Mouse (Mus musculus) embryonic facial prominence, embryonic 10.5 days (tissue): ENCODE measurements around the gene Stx19. TPM values are rescaled to one million over a fixed set of nuclear protein-coding genes. Genes with fewer than 3 reads are reported as not detected.
A peak's percentile ranks its signal among the peaks of the same experiment; 100 is the strongest.

Experiments
- DNase-seq: peaks from one replicate; pipeline ENCODE4 v3.0.0-alpha.2; 2017; ENCODE audit warnings: low spot score
- H3K27ac ChIP-seq: fragments of 300-500 bp; sonication (generic); replicated peaks from 2 replicates; pipeline ENCODE4 v1.5.1; 2016; ENCODE audit warnings: mild to moderate bottlenecking
- H3K27me3 ChIP-seq: fragments of 300-500 bp; sonication (generic); replicated peaks from 2 replicates; pipeline ENCODE4 v1.6.1; 2016; ENCODE audit warnings: low read depth, mild to moderate bottlenecking; ENCODE audit not compliant: poor library complexity, severe bottlenecking
- H3K36me3 ChIP-seq: fragments of 300-500 bp; sonication (generic); replicated peaks from 2 replicates; pipeline ENCODE4 v1.6.1; 2016; ENCODE audit warnings: mild to moderate bottlenecking, moderate library complexity
- H3K4me1 ChIP-seq: fragments of 300-500 bp; sonication (generic); 2 replicates; pipeline ENCODE4 v1.6.1; 2016
- H3K4me3 ChIP-seq: fragments of 300-500 bp; sonication (generic); 2 replicates; pipeline ENCODE4 v1.5.1; 2016; ENCODE audit warnings: mild to moderate bottlenecking, moderate library complexity
- H3K9me3 ChIP-seq: fragments of 300-500 bp; sonication (generic); 2 replicates; pipeline ENCODE4 v1.6.1; 2016; ENCODE audit warnings: mild to moderate bottlenecking
- WGBS: fragments of 180-500 bp; shearing (Covaris S2); methylation state at CpG from one replicate; pipeline ENCODE4 v1.1.7; 2016; 5-methylcytosine and 5-hydroxymethylcytosine counted together
- polyA plus RNA-seq: library from polyadenylated mRNA; unstranded; fragments of >200 nt; fragmentation: Nextera tagmentation; extraction: Ambion mirVana; gene quantifications from 2 replicates; pipeline ENCODE4 v1.2.1, GENCODE M21; 2016

Gene Stx19
- polyA plus RNA-seq: 0.36 TPM in 2 replicates

DNA sequence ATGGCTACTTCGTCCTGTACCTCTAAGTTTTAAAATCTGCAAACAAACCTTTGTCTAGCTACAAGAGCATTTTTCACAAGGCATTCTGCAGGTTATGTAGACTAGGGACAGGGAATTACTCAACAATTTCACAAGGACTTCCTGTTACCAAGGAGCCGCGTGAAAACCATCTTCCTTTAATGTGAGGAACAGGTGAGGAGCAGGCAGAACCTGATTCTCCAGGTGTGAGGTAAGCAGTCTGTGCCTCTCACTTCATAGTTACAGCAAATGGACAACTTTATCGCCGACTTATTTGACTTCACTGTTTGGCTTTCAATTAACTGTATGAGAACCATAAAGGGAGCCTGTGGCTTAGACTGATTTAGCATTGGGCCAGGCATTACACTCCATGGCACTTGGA is at the start of gene Stx19:
Stx19 (plus strand) TSS at position 186 of the 400 bp plus-strand sequence.
- 79% methylated on average over 5 of the region's 5 CpGs for WGBS
- Histone ChIP-seq H3K27me3 (no peaks in the 10 kb centered on the region), H3K27ac (no peak within 1 kb of the TSS), H3K36me3 (peaks cover 8% of the 10 kb centered on the region), H3K9me3 (no peaks in the 10 kb centered on the region), H3K4me3 (no peak within 1 kb of the TSS), H3K4me1 (no peaks in the 10 kb centered on the region)
- DNase-seq: no peak

DNA sequence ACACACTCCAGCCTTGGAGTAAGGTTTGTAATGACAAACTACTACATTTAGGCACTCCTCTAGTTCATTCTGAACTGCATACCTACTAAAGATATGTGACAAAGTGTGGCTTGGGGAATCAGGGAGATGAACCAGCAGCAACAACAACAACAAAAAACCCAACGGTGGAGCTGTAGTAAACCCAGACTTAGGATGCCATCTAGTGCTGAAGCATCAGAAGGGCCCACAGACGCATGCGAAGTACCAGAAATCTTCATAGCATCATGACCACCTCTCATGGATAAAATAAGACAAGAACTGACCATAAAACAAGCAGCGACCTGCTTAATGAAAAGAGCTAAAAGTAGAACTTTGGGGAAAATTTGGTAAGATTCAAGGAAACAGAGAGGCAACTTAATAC is 41.0 kb upstream of the Stx19 start:
- H3K36me3 ChIP-seq: peaks cover 7% of the 10 kb centered on the region; the same call in 1 of the 2 replicates
- peaks cover 7% of the 10 kb centered on the region for H3K4me1 ChIP-seq
- H3K27ac ChIP-seq: no peak overlapping the region
- WGBS: 84% methylated on average over 4 of the region's 4 CpGs
- H3K4me3 ChIP-seq: no peak overlapping the region
- H3K9me3 ChIP-seq: no peaks in the 10 kb centered on the region
- no peak for DNase-seq
- no peaks in the 10 kb centered on the region for H3K27me3 ChIP-seq

DNA sequence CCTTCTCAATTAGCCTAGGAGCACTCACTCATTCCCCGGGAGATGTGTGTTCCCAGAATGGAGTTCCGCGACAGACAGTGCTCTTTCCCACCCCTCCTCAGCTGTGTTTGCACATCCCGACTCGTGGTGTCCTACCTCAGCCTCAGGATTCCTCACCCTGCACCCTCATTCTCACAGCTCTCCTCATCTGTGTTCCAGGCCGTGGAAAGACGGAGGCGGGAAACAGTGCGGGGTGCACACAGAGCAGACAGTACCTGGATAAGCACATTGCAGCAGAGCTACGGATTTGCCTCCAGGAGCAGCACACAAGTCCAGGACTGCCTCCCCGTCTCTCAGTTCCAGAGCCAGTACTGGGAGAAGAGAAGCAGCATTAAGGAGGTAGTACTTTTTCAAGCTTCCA is 38.4 kb upstream of the Stx19 start:
- H3K4me1 ChIP-seq: peaks cover 17% of the 10 kb centered on the region
- H3K27ac ChIP-seq: no peak overlapping the region
- H3K36me3 ChIP-seq: peaks cover 4% of the 10 kb centered on the region; the same call in 1 of the 2 replicates
- no peaks in the 10 kb centered on the region for H3K9me3 ChIP-seq
- H3K4me3 ChIP-seq: no peak overlapping the region
- no peak for DNase-seq
- WGBS: 90% methylated on average over 11 of the region's 11 CpGs
- no peaks in the 10 kb centered on the region for H3K27me3 ChIP-seq

DNA sequence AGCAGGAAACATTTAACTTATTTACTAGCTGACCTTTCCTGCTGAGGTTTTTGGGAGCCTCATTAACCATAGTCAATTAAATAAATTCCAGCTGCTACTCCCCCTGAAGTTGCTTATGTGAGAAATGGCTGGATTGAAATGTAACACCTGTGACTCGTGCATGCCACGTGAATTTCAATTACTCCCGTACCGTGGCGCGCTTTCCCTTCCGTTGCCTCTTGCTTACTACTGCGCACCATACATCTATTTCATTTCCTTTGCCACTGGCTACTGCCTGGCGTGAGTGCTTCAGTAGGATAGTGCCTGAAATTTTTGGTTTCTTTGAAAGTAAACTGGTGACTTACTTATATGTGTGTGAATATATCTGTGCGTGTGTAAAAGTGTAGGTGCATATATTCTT is 36.2 kb upstream of the Stx19 start:
- Histone ChIP-seq H3K4me3 (no peak overlapping the region), H3K27me3 (no peaks in the 10 kb centered on the region), H3K27ac (no peak overlapping the region), H3K9me3 (no peaks in the 10 kb centered on the region), H3K36me3 (peaks cover 4% of the 10 kb centered on the region; the same call in 1 of the 2 replicates), H3K4me1 (peaks cover 17% of the 10 kb centered on the region)
- 42% methylated on average over 10 of the region's 10 CpGs for WGBS
- peak; percentile 42 for DNase-seq

DNA sequence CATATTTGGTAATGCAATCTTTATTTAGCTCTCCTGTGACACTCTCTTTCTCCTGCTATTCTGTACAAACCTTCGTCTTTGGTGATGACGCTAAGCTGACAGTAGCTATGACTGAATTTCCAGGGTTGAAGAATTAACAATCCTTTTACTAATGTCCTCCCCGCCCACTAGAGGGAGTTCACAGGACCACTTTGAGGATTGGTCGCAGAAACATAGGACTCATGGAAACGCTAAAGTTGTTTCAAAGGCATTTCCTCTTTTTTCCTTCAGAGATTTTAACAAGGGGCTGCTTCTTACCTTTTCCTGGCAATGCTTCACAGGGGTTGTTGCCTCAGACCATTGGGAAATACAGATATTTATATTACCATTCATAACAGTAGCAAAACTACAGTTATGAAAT is 32.2 kb upstream of the Stx19 start:
- no peak overlapping the region for H3K4me3 ChIP-seq
- H3K36me3 ChIP-seq: no peaks in the 10 kb centered on the region
- DNase-seq: no peak
- 70% methylated on average over 5 of the region's 5 CpGs for WGBS
- no peaks in the 10 kb centered on the region for H3K27me3 ChIP-seq
- H3K27ac ChIP-seq: no peak overlapping the region
- H3K9me3 ChIP-seq: no peaks in the 10 kb centered on the region
- peaks cover 31% of the 10 kb centered on the region for H3K4me1 ChIP-seq

DNA sequence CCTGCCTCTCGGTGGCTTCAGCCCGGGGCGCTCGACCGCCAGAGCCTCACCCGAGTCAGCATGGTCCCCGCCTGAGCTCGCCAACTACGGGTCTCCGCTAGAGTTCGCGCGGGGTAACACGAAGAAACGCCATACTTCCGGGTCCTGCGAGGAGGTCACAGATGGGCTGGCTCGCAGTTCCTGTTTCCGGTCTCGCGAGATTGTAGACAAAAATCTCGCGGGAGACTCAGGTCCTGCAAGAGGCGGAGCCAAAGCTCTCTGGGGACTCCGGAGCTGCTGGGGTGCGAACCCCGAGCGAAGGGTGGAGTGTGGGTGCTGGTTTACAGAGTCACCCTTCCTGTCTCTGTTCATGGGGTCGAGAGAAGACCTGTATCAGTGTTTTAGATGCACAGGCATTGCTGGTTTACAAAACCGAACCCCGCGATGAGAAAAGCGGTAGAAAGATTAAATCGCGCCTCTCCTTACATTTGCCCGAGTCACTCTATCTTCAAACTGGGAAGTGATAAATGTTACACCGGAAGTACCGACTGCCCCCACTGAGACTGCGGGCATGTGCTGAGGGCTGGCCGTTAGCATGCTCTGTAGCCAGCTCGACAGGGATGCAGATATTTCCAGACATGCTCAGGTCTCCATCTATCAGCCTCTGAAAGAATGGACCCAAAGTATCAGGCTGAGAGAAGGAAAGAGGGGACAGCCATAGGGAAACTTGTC is 27.7 kb upstream of the Stx19 start, which contains the start of gene Nsun3:
Nsun3 (minus strand) TSS at position 198 of the 711 bp plus-strand sequence.
- Histone ChIP-seq H3K9me3 (no peaks in the 10 kb centered on the region), H3K36me3 (no peaks in the 10 kb centered on the region), H3K27ac (peak within 1 kb of the TSS; percentile 94), H3K4me1 (peaks cover 16% of the 10 kb centered on the region), H3K4me3 (peak within 1 kb of the TSS; percentile 82), H3K27me3 (no peaks in the 10 kb centered on the region)
- DNase-seq: peak; percentile 94
- 4% methylated on average over 41 of the region's 41 CpGs for WGBS

DNA sequence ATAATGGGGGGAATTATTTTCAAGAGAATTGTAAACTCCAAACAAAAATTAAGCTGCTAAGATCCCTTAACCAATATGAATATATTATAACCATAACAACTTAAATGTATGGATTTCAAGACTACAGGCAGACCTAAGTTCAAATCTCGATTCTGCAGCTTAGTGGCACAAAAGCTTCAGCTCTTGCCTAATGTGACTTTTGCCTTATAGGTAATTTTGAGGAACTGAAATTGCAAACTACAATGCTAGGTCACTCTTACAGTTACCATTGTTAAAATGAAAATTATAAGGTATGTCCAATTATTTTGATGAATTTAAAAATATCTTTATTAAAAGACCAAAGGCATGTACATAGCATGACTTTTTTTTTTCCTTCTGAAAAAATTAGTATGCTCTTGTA is 17.9 kb upstream of the Stx19 start:
- H3K27ac ChIP-seq: no peak overlapping the region
- H3K4me1 ChIP-seq: no peaks in the 10 kb centered on the region
- no peaks in the 10 kb centered on the region for H3K9me3 ChIP-seq
- no peaks in the 10 kb centered on the region for H3K27me3 ChIP-seq
- WGBS: 81% methylated on average over 1 of the region's 1 CpGs
- H3K36me3 ChIP-seq: peaks cover 12% of the 10 kb centered on the region
- no peak for DNase-seq
- no peak overlapping the region for H3K4me3 ChIP-seq

DNA sequence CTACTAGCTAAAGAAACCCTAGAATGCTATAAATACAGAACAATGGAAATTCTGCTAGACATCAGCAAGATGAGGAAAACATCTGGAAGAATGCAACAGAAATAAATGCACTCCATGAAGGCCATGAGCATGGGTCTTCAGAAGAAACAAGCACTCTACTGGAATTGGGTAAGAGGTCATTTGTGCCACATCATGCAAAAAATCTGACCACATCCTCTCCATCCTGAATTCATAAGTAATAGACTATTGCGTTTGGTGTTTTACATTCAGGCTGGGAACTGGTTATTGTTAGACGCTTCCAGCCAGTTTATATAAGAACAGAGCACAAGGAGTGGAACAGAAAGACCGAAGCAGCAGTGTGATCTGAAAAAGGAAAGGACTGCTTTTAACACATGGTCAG is 15.7 kb upstream of the Stx19 start:
- H3K27ac ChIP-seq: no peak overlapping the region
- no peaks in the 10 kb centered on the region for H3K27me3 ChIP-seq
- H3K4me1 ChIP-seq: no peaks in the 10 kb centered on the region
- no peaks in the 10 kb centered on the region for H3K9me3 ChIP-seq
- no peak overlapping the region for H3K4me3 ChIP-seq
- 91% methylated on average over 3 of the region's 3 CpGs for WGBS
- peaks cover 16% of the 10 kb centered on the region for H3K36me3 ChIP-seq
- DNase-seq: no peak

DNA sequence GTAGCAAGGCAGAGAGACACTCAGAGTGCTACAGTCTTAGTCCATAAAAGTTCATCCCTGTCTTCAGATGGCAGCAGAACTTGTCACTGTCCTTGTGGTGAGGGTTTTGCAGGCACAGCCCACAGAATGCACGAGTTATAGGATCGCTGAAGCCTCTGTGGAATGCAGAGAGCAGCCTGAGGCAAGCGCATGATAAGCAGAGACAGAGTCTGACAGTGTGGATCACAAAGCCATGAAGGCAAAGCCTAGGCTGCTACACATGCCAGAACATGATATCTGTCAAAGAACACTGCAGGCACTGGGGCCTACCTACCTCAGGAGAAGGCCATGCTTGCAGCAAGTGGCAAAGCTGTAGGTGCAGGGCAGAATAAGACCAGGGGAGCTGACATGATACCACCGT is 15.1 kb upstream of the Stx19 start:
- H3K36me3 ChIP-seq: peaks cover 17% of the 10 kb centered on the region
- no peak overlapping the region for H3K27ac ChIP-seq
- no peaks in the 10 kb centered on the region for H3K4me1 ChIP-seq
- peak; percentile 17 for DNase-seq
- H3K27me3 ChIP-seq: no peaks in the 10 kb centered on the region
- WGBS: 81% methylated on average over 4 of the region's 4 CpGs
- no peaks in the 10 kb centered on the region for H3K9me3 ChIP-seq
- no peak overlapping the region for H3K4me3 ChIP-seq

DNA sequence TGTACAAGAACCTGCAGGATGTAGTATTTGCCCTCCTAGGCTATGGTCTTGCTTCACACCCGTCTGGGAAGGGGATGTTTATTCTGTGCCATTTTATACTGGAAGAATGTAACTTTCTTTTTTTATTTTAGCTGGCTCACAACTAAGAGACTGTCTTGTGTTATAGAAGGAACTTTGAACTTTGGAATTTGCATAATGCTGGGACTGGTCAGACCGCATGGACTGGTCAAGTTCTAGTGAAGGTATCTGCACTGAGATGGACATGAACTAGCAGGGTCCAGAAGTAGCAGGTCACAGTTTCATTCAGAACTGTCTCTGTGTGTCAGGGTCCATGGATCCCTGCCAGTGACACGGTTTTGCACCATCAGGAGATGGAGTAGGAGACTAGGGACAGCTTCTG is 14.6 kb upstream of the Stx19 start:
- H3K27ac ChIP-seq: no peak overlapping the region
- H3K27me3 ChIP-seq: no peaks in the 10 kb centered on the region
- WGBS: 86% methylated on average over 3 of the region's 3 CpGs
- peaks cover 17% of the 10 kb centered on the region for H3K36me3 ChIP-seq
- DNase-seq: no peak
- H3K4me1 ChIP-seq: no peaks in the 10 kb centered on the region
- no peak overlapping the region for H3K4me3 ChIP-seq
- H3K9me3 ChIP-seq: no peaks in the 10 kb centered on the region

DNA sequence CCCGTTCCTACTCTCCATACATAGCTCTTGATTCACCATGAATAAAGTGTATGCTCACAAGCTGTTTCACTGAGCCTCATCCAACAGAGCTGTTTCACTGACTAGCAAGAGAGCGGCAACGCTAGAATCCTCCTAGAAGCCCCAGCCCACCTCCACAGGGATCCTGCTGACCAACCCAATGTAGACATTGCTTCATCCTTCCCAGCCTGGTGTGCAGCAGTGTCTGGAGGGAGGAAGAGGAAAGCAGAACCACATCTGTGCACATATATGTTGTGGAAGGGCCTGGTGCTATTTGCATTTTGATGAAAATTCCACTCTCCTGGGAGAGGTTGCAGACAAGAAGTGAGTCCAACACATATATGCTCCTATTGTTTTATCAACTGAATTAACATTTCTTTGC is 9.9 kb upstream of the Stx19 start:
- no peak for DNase-seq
- no peaks in the 10 kb centered on the region for H3K27me3 ChIP-seq

DNA sequence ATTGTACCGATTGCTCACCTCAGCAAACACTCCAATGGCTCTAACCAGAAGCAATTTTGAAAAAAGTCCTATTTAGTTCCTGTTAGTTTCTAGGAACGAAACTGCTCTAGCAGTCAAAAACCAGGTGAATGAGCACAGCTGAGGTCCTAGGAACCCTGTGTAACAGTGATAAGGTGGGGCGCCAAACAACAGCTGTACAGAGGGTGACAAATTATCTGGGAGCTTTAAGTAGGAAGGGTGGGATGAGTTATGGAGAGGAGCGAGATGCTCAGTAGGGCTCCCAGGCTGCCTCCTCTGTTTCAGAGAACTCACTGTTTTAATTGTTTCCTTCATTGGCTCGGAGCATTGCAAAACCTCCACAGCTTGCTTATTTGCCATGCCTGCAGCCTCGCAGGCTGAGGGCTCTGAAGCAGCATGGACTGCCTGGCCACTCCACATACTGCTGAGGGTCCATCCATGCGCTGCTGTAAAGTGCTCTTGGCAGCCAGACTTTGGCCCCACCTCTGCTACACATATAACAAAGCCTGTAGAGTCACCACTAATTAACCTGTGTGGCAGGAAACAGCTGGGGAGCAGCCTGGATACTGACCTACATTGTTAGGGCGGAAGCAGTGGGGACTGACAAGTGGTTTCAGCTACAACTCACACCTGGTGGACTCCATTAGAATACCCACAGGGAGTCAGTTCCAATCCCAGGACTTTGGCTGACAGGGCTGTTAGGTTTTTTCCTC is 7.1 kb upstream of the Stx19 start:
- no peak overlapping the region for H3K27ac ChIP-seq
- peak; percentile 17 for DNase-seq

More for the DNA sequence above, 9.9 kb upstream of the Stx19 start:
- Histone ChIP-seq H3K4me1 (peaks cover 9% of the 10 kb centered on the region), H3K4me3 (no peak overlapping the region), H3K36me3 (peaks cover 19% of the 10 kb centered on the region), H3K9me3 (no peaks in the 10 kb centered on the region), H3K27ac (no peak overlapping the region)
- 94% methylated on average over 3 of the region's 3 CpGs for WGBS

DNA sequence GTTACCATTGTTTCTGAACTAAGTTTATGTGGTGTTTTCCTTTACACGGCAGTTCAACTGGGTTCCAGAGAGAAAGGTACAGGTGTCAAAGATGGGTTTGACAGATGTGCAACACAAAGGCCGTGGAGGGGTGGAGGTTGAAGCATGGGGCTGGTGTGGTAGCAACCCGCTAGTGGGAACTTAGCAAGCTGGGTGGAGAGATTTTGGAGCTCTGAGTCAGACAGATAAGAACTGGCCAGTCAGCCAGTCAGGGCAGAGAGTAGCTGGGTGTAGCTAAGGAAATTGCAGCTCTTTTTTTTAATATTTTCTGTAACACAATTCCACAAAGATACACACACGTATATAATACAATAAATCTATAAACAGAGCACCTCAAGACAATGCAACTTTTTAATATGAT is 3.6 kb upstream of the Stx19 start:
- Histone ChIP-seq H3K36me3 (peaks cover 8% of the 10 kb centered on the region), H3K9me3 (no peaks in the 10 kb centered on the region), H3K27ac (no peak overlapping the region), H3K4me3 (no peak overlapping the region), H3K4me1 (peaks cover 9% of the 10 kb centered on the region), H3K27me3 (no peaks in the 10 kb centered on the region)
- no peak for DNase-seq
- WGBS: 90% methylated on average over 4 of the region's 4 CpGs

More for the DNA sequence above, 7.1 kb upstream of the Stx19 start:
- H3K9me3 ChIP-seq: no peaks in the 10 kb centered on the region
- H3K27me3 ChIP-seq: no peaks in the 10 kb centered on the region
- no peak overlapping the region for H3K4me3 ChIP-seq
- peaks cover 9% of the 10 kb centered on the region for H3K4me1 ChIP-seq
- 65% methylated on average over 8 of the region's 8 CpGs for WGBS
- peaks cover 21% of the 10 kb centered on the region for H3K36me3 ChIP-seq
